Mouse (Mus musculus): ENCODE measurements around the gene Habp4. TPM values are rescaled to one million over a fixed set of nuclear protein-coding genes. Genes with fewer than 3 reads are reported as not detected.

Habp4 gene
- polyA plus RNA-seq, 1 experiment from 2014 or later, result 24.8 TPM

GRCm38 (mm10) chr13:64153083-64153682 is 8.4 kb upstream of the Habp4 start, which contains the start of gene Zfp367:
TSS of gene Zfp367 (minus strand) at chr13:64153202.
- under 1% methylated on average over 56 of the region's 56 CpGs for WGBS
- peak; percentile 97 for ATAC-seq (ENCODE audit: insufficient number of reproducible peaks, low FRiP score, low TSS enrichment, low read depth)
- Histone ChIP-seq H3K27me3 (no peaks in the 10 kb centered on the region), H3K9me3 (replicated peaks) (no peaks in the 10 kb centered on the region), H3K4me1 (peaks cover 27% of the 10 kb centered on the region), H3K4me3 (replicated peaks) (peak within 1 kb of the TSS; percentile 93), H3K36me3 (no peaks in the 10 kb centered on the region), H3K4me2 (replicated peaks) (peak within 1 kb of the TSS; percentile 97), H3K9ac (peak within 1 kb of the TSS; percentile 60), H3K27ac (replicated peaks) (peak within 1 kb of the TSS; percentile 91)

- peak; percentile 17 for ATAC-seq (ENCODE audit: insufficient number of reproducible peaks, low FRiP score, low TSS enrichment, low read depth)
- peaks cover 27% of the 10 kb centered on the region for H3K4me1 ChIP-seq
- H3K4me2 ChIP-seq (replicated peaks), result peak overlapping the region; percentile 97
- H3K27ac ChIP-seq (replicated peaks), result peak overlapping the region; percentile 65
- peak overlapping the region; percentile 12; the same call in 1 of the 2 replicates for H3K9ac ChIP-seq
- no peaks in the 10 kb centered on the region for H3K9me3 ChIP-seq (replicated peaks)
- peak overlapping the region; percentile 93 for H3K4me3 ChIP-seq (replicated peaks)
- H3K27me3 ChIP-seq, result no peaks in the 10 kb centered on the region
- H3K36me3 ChIP-seq, result no peaks in the 10 kb centered on the region
- WGBS, result under 1% methylated on average over 17 of the region's 18 CpGs
These were observed 7.8 kb upstream of the Habp4 start for GRCm38 (mm10) chr13:64153751-64154267.

- no peak for ATAC-seq (ENCODE audit: insufficient number of reproducible peaks, low FRiP score, low TSS enrichment, low read depth)
- Histone ChIP-seq H3K4me2 (replicated peaks) (no peak overlapping the region), H3K4me3 (replicated peaks) (no peak overlapping the region), H3K4me1 (peaks cover 27% of the 10 kb centered on the region), H3K27ac (replicated peaks) (no peak overlapping the region), H3K27me3 (no peaks in the 10 kb centered on the region), H3K9ac (no peak overlapping the region), H3K36me3 (no peaks in the 10 kb centered on the region), H3K9me3 (replicated peaks) (no peaks in the 10 kb centered on the region)
- WGBS, result 47% methylated on average over 2 of the region's 2 CpGs
These were observed 7.0 kb upstream of the Habp4 start for GRCm38 (mm10) chr13:64154651-64155050.

- Histone ChIP-seq H3K27ac (replicated peaks) (no peak overlapping the region), H3K27me3 (no peaks in the 10 kb centered on the region), H3K4me3 (replicated peaks) (no peak overlapping the region), H3K9me3 (replicated peaks) (no peaks in the 10 kb centered on the region), H3K4me2 (replicated peaks) (no peak overlapping the region), H3K9ac (no peak overlapping the region), H3K4me1 (peaks cover 23% of the 10 kb centered on the region), H3K36me3 (no peaks in the 10 kb centered on the region)
- 9% methylated on average over 1 of the region's 1 CpGs for WGBS
- ATAC-seq (ENCODE audit: insufficient number of reproducible peaks, low FRiP score, low TSS enrichment, low read depth), result no peak
These were observed 6.5 kb upstream of the Habp4 start for GRCm38 (mm10) chr13:64155171-64155571.

- ATAC-seq (ENCODE audit: insufficient number of reproducible peaks, low FRiP score, low TSS enrichment, low read depth), result no peak
These were observed 4.7 kb upstream of the Habp4 start for GRCm38 (mm10) chr13:64156966-64157365.

GRCm38 (mm10) chr13:64161916-64162611 is 440 bp downstream of the Habp4 start:
- Histone ChIP-seq H3K4me1 (peaks cover 15% of the 10 kb centered on the region), H3K4me3 (replicated peaks) (peak overlapping the region; percentile 78), H3K36me3 (peaks cover 10% of the 10 kb centered on the region; the same call in 1 of the 2 replicates), H3K9ac (peak overlapping the region; percentile 58), H3K4me2 (replicated peaks) (peak overlapping the region; percentile 96), H3K27ac (replicated peaks) (peak overlapping the region; percentile 85), H3K27me3 (no peaks in the 10 kb centered on the region), H3K9me3 (replicated peaks) (peaks cover 8% of the 10 kb centered on the region; the same call in 1 of the 2 replicates)
- WGBS, result under 1% methylated on average over 71 of the region's 71 CpGs
- peak; percentile 59 for ATAC-seq (ENCODE audit: insufficient number of reproducible peaks, low FRiP score, low TSS enrichment, low read depth)

More at GRCm38 (mm10) chr13:64156966-64157365, 4.7 kb upstream of the Habp4 start:
- Histone ChIP-seq H3K27me3 (no peaks in the 10 kb centered on the region), H3K9ac (no peak overlapping the region), H3K4me3 (replicated peaks) (no peak overlapping the region), H3K4me2 (replicated peaks) (no peak overlapping the region), H3K36me3 (no peaks in the 10 kb centered on the region), H3K9me3 (replicated peaks) (no peaks in the 10 kb centered on the region), H3K4me1 (peaks cover 18% of the 10 kb centered on the region), H3K27ac (replicated peaks) (no peak overlapping the region)

GRCm38 (mm10) chr13:64162626-64163025 is 1.0 kb downstream of the Habp4 start:
- peaks cover 14% of the 10 kb centered on the region; the same call in 1 of the 2 replicates for H3K9me3 ChIP-seq (replicated peaks)
- peaks cover 13% of the 10 kb centered on the region; the same call in 1 of the 2 replicates for H3K36me3 ChIP-seq
- 3% methylated on average over 14 of the region's 14 CpGs for WGBS
- no peak for ATAC-seq (ENCODE audit: insufficient number of reproducible peaks, low FRiP score, low TSS enrichment, low read depth)
- H3K4me2 ChIP-seq (replicated peaks), result peak overlapping the region; percentile 96
- H3K27me3 ChIP-seq, result no peaks in the 10 kb centered on the region
- H3K4me1 ChIP-seq, result peaks cover 15% of the 10 kb centered on the region
- peak overlapping the region; percentile 58 for H3K9ac ChIP-seq
- H3K4me3 ChIP-seq (replicated peaks), result peak overlapping the region; percentile 78
- H3K27ac ChIP-seq (replicated peaks), result no peak overlapping the region

- Histone ChIP-seq H3K4me1 (peaks cover 15% of the 10 kb centered on the region), H3K27me3 (no peaks in the 10 kb centered on the region), H3K4me3 (replicated peaks) (peak overlapping the region; percentile 78), H3K9me3 (replicated peaks) (peaks cover 16% of the 10 kb centered on the region; the same call in 1 of the 2 replicates), H3K9ac (peak overlapping the region; percentile 58; the same call in 1 of the 2 replicates), H3K4me2 (replicated peaks) (peak overlapping the region; percentile 96), H3K36me3 (peaks cover 14% of the 10 kb centered on the region; the same call in 1 of the 2 replicates), H3K27ac (replicated peaks) (no peak overlapping the region)
- WGBS, result 37% methylated on average over 13 of the region's 13 CpGs
- no peak for ATAC-seq (ENCODE audit: insufficient number of reproducible peaks, low FRiP score, low TSS enrichment, low read depth)
These were observed 1.6 kb downstream of the Habp4 start for GRCm38 (mm10) chr13:64163147-64163715.

GRCm38 (mm10) chr13:64169746-64170145 is 8.1 kb downstream of the Habp4 start:
- Histone ChIP-seq H3K4me2 (replicated peaks) (no peak overlapping the region), H3K4me3 (replicated peaks) (no peak overlapping the region), H3K4me1 (no peaks in the 10 kb centered on the region), H3K27me3 (no peaks in the 10 kb centered on the region), H3K9me3 (replicated peaks) (peaks cover 58% of the 10 kb centered on the region), H3K9ac (no peak overlapping the region), H3K27ac (replicated peaks) (no peak overlapping the region), H3K36me3 (peaks cover 77% of the 10 kb centered on the region)
- no peak for ATAC-seq (ENCODE audit: insufficient number of reproducible peaks, low FRiP score, low TSS enrichment, low read depth)
- 97% methylated on average over 25 of the region's 25 CpGs for WGBS

- H3K36me3 ChIP-seq, result peaks cover 44% of the 10 kb centered on the region
- 67% methylated on average over 7 of the region's 7 CpGs for WGBS
These were observed 16.4 kb downstream of the Habp4 start for GRCm38 (mm10) chr13:64178000-64178399.

More at GRCm38 (mm10) chr13:64178000-64178399, 16.4 kb downstream of the Habp4 start:
- no peak for ATAC-seq (ENCODE audit: insufficient number of reproducible peaks, low FRiP score, low TSS enrichment, low read depth)
- no peaks in the 10 kb centered on the region for H3K4me1 ChIP-seq
- H3K27ac ChIP-seq (replicated peaks), result no peak overlapping the region
- no peaks in the 10 kb centered on the region for H3K27me3 ChIP-seq
- H3K4me3 ChIP-seq (replicated peaks), result no peak overlapping the region
- no peak overlapping the region for H3K4me2 ChIP-seq (replicated peaks)
- H3K9me3 ChIP-seq (replicated peaks), result no peaks in the 10 kb centered on the region
- no peak overlapping the region for H3K9ac ChIP-seq

Measured in embryonic facial prominence, embryonic 15.5 days (tissue).